Mouse (Mus musculus) T-helper 2 cell (primary cell): ENCODE measurements around the gene Myo3a.
"Not testable (repeated sequence)": the region's sequence is repeated elsewhere in the genome, so short reads cannot be mapped to it uniquely, and the experiment has no call there.

Source experiments
- in situ Hi-C: fragments of 300-600 bp; cut with MboI, MseI; formaldehyde crosslinking; loops from one replicate; pipeline ENCODE4 v1.15.1; 2025; ENCODE audit warnings: high pct_unique_total_duplicates

Gene Myo3a

GRCm38 (mm10) chr2:22227308-22227707 is at the start of gene Myo3a:
Gene Myo3a, plus strand, starts transcription at chr2:22227503.
- in situ Hi-C loops = no loop called here

- in situ Hi-C loops = no loop called here
Measured at GRCm38 (mm10) chr2:22250462-22250861, 23.2 kb downstream of the Myo3a start.

DNA sequence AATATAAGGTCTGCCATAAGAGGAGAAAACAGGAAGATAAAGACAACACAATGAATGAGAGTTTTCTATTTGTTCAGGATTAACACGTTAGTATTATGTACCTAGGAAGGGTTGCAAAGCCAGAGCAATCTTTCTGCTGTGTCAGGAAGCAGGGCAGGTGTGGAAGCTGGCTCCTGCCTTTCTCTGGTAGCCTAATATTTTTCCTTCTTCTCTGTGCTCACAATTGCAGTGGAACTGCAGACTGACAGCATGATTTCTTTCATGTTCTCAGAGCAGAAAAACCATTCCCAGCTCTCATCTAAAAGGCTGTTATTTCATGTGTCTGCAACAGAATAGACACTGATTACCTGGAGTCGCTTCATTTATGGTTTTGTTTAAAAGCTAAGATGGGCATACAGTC is 23.7 kb downstream of the Myo3a start:
- in situ Hi-C loops = no loop called here

DNA sequence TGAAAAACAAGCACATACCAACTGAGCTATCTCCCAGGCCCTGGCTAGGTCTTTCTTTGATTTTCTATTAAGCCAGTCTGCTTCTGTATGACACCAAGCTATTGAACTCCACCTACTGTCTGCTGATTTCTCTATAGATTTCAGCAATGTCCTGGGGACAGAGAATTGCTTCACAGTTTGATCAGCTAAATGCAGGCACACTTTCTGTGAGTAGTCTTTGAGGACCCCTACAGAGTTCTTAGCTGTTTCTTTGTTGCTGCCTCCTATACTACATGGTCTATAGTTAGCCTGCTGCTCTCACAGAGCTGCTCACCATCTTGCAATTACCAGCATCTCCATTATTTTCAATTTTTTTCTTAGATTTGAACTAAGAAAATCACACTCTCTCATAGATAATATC is 28.3 kb downstream of the Myo3a start:
- in situ Hi-C loops = no loop called here

GRCm38 (mm10) chr2:22271555-22271954 is 44.3 kb downstream of the Myo3a start:
- in situ Hi-C loops = no loop called here

GRCm38 (mm10) chr2:22285366-22285765 is 58.1 kb downstream of the Myo3a start:
- in situ Hi-C loops = no loop called here

DNA sequence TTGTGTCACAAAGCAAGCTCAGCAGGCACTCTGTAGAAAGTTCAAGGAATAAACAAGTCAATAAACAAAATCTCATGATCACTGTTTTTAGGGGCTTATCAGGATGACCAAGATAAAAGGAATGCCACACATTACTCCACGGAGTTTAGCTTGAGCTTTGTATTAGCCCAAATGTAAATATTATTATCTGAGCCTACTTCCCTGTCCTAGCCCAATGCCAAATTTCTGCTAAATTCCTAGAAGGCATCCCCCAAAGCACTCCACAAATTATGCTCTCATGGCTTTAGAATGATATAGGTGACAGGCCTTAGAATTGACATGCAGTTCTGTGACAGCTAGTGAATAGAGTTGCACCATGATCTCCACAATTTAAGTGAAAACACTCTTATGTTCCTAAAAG is 58.5 kb downstream of the Myo3a start:
- in situ Hi-C loops = no loop called here

DNA sequence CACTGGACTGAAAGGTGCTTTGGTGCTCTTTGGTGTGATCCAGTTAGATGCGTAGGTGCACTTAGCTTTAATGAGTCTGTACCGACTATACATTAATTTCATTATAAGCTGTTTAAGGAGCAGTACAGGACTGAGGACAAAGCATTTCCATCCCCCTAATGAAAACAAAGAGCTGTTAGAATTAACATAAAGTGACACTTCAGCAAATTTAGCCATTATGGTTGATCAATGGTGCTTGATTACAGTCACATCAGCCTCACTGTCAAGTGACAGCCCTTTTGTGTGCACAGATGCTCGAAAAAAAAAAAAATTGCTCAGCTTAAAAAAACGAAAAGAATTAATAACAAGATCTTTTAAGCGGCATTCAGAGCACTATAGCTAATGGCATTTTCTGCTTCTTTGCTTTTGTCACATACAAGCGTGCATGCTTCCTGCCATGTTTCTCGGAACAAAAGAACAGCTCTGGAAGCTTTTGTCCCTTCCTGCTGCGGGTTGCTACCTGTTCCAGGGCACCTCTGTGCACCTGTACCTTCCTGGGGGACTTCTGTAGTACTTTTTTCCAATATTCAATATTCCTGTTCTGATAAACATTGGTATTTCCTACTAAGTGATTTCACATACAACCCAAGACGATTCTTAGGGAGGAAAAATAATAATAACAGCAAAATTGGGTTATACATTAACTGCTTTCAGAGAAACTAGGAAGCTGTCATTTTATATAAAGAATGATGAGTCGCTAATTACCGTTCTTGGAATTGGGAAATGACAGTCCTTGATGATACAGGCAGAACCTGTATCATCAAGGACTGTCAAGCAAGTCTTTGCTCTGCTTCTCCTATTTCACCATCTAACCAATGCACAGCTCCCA is 66.5 kb downstream of the Myo3a start:
- in situ Hi-C loops = no loop called here

DNA sequence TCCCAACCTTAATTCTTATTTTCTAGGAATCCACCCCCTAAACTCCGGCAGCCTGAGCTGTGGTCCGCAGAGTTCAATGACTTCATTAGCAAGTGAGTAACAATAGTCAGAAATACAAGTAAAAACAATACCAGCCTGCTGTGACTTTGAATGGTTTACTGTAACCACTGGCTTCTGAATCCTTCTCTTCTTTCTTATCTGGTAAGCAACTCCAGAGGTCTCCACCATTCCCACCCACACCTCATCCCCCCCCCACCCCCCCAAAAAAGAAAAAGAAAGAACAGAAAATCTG is 67.1 kb downstream of the Myo3a start:
- in situ Hi-C loops = no loop called here

GRCm38 (mm10) chr2:22297913-22298312 is 70.6 kb downstream of the Myo3a start:
- in situ Hi-C loops = no loop called here

DNA sequence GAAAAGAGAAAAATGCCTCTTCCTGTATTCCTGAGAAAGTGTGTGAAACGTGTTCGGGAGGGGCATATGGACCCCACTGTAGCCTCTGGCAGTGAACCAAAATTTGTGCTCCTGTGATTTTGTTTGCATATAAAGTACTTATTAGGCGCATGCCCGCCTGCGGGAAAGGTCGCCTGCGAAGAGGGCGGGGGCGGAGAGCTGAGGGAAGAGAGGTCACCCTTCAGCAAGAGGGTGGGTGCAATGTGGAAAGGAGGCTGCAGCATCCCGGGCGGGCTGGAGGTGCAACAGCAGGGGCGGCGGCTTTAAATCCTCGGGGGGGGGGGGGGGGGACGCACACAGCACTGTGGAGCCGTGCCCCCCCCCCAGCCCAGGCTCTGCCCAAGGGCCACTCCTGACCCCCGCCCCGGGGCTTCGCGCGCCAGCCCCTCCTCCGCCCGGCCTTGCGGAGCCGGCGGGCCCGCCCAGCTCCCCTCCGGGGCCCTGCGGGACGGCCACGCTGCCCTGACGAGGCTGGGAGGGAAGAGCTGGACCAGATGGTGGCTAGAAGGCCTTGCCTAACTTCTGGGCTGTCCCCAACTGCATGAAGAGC is 111.1 kb downstream of the Myo3a start:
- in situ Hi-C loops = no loop called here

- in situ Hi-C loops = loop anchor here (10.0 to 25.0 kb wide), 2 partner anchors 164 to 902 kb away; partner anchors contain the start of gene Nxph2
Measured at GRCm38 (mm10) chr2:22410511-22410910, 183.2 kb downstream of the Myo3a start.

- in situ Hi-C loops = loop anchor here (5.0 to 10.0 kb wide), 3 partner anchors 131 to 854 kb away; no protein-coding TSS in a partner anchor
Measured at GRCm38 (mm10) chr2:22548421-22548820, 321.1 kb downstream of the Myo3a start.

DNA sequence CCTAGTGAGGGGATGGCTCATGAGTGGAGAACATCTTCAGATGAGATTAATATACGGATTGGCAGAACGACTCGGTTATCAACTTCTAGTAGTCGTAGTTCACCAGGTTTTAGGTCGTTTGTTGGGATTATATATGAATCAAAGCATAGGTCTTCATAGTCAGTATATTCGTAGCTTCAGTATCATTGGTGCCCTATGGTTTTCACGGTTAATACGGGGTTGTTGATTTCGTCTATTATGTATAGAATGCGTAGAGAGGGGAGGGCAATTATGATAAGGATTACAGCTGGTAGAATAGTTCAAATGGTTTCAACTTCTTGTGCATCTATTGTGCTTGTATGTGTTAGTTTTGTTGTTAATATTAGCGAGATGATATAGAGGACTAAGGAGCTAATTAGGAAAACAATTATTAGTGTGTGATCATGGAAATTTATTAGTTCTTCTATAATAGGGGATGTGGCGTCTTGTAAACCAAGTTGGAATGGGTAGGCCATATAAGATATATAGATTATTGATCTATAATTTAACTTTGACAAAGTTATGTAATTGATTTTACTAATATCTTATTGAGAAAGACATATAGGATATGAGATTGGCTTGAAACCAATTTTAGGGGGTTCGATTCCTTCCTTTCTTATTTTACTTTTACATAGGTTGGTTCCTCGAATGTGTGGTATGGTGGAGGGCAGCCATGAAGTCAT is 360.3 kb downstream of the Myo3a start:
- in situ Hi-C loops = not testable (repeated sequence)

DNA sequence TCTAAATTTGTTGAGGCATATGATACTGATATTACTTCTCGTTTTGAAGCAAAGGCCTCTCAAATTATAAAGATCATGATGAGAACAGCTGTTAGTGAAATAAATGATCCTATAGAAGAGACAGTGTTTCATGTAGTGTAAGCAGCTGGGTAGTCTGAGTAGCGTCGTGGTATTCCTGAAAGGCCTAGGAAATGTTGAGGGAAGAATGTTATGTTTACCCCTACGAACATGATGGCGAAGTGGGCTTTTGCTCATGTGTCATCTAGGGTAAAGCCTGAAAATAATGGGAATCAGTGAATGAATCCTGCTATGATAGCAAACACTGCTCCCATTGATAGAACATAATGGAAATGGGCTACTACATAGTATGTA is 360.9 kb downstream of the Myo3a start:
- in situ Hi-C loops = not testable (repeated sequence)

- in situ Hi-C loops = not testable (repeated sequence)
Measured at GRCm38 (mm10) chr2:22588673-22589381, 361.5 kb downstream of the Myo3a start.

- in situ Hi-C loops = loop anchor here (10.0 kb wide), 2 partner anchors 65 to 1835 kb away; no protein-coding TSS in a partner anchor
Measured at GRCm38 (mm10) chr2:22589382-22590205, 362.3 kb downstream of the Myo3a start.

- in situ Hi-C loops = loop anchor here (10.0 kb wide), 2 partner anchors 65 to 1835 kb away; no protein-coding TSS in a partner anchor
Measured at GRCm38 (mm10) chr2:22590206-22590490, 362.8 kb downstream of the Myo3a start.

DNA sequence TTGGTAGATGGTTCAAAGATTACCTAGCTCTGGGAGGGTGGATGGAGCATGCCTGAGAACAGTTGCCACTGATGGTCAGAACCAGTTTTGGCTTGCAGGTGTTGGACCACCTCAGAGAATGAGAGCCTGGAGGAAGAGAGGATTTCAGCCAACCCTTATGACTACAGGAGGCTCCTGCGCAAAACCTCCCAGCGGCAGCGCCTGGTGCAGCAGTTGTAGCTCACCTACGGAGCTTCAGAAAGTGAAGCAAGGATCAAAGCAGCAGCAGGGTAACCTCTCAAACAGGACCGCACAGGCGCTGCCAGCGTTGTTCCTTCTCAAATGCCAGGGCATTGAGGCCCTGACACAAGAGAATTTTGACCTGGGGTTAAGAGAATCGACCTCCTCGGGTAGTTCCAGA is 390.6 kb downstream of the Myo3a start:
- in situ Hi-C loops = loop anchor here (10.0 kb wide), 1 partner anchor 427 kb away; the partner anchor contains the start of gene Abi1

- in situ Hi-C loops = loop anchor here (10.0 kb wide), 1 partner anchor 425 kb away; the partner anchor contains the start of gene Abi1
Measured at GRCm38 (mm10) chr2:22619416-22619815, 392.1 kb downstream of the Myo3a start.

DNA sequence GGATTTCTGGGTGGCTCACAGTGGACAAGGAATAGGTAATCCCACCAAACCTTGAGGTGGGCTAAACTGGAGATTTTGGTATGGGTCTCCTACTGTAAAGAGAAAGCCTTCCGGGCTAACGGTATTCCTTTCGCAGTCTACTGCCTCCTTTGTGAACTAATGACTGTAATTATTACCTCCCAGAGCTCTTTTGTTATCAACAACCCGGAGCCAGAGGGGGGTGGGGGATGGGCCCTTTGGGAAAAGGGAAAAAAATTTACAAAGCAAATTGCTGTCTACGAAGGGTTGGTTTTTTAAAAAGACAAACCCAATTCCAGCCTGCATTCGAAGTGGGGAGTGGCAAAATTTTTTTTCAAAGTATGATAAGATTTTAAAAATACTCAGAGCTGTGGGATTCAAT is 392.7 kb downstream of the Myo3a start:
- in situ Hi-C loops = no loop called here
